Mouse (Mus musculus) naive thymus-derived CD4-positive, alpha-beta T cell, adult 5 months (primary cell): ENCODE measurements around the gene Arrb2. TPM values are rescaled to one million over a fixed set of nuclear protein-coding genes. Genes with fewer than 3 reads are reported as not detected.

Experiments
- polyA plus RNA-seq: library from polyadenylated mRNA; unstranded; fragments of 100-300 nt; shearing (Covaris generic); gene quantifications from one replicate; pipeline ENCODE4 v1.2.1, GENCODE M21; 2017

Arrb2 gene
- 229 TPM for polyA plus RNA-seq

GRCm38 (mm10) chr11:70432048-70432894 is at the start of gene Arrb2:
Gene Arrb2 (plus strand): TSS chr11:70432635.

DNA sequence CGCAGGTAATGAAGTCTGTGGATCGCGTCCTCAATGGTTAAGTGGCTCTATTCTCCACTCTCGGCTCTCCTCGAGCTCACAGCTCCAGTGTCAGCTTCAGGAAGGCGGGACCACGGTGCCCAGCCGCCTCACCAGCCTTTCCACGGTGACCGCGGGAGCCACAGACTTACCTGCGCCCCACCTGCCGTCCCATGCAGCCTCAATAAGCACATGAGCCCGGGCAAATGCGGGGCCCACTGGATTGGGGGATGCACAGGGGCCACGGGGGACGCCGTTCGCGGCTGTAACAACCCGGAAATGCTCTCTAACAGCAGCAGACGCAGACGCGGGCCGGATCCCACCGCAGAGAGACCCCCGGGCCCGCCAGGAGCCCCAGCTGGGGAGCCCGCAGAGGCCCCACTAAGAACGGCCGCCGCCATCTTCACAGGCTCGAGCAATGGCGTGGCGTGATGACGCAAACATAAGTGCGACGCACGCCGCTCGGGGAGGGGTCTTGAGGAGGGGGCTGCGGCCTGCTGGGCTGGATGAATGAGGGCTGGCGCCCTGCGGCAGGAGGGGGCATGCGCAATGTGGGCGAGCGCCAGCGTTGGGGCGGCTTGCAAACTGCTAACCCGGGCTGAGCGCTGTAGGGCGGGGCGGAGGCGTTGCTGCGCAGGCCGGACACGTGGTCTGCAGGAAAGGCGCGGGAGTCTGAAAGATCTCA is 22.7 kb upstream of the Arrb2 start, which contains the start of gene Pelp1:
Gene Pelp1 (minus strand): TSS at position 438 of the 703 bp plus-strand sequence.

DNA sequence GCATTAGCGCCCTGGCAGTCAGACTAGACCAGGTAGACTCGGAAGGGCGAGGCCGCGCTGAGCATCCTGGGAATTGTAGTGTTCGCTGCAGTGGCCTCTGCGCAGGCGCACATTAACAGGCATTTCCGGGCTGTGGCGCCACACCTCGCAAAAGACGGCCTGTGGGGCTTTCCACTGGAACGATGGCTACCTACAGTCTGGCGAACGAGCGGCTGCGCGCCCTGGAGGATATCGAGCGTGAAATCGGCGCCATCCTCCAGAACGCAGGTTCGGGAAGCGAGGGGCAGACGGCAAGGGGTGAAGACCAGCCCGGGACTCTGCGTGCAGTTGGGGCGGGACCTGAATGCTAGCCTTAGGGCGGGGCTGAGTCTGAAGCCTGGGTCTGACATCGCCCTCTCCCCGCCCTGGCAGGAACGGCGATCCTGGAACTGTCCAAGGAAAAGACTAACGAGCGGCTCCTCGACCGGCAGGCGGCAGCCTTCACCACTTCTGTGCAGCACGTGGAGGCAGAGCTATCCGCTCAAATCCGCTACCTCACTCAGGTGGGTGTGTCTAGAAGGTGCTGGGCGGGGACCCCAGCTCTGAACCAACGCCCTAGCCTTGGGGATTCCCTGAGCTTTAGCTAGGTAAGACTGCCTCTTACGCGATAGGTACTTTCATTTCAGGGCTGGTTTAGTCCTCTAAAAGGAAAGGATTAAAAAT is 19.5 kb downstream of the Arrb2 start, which contains the start of gene Med11:
Gene Med11 (plus strand): TSS at position 123 of the 702 bp plus-strand sequence.

DNA sequence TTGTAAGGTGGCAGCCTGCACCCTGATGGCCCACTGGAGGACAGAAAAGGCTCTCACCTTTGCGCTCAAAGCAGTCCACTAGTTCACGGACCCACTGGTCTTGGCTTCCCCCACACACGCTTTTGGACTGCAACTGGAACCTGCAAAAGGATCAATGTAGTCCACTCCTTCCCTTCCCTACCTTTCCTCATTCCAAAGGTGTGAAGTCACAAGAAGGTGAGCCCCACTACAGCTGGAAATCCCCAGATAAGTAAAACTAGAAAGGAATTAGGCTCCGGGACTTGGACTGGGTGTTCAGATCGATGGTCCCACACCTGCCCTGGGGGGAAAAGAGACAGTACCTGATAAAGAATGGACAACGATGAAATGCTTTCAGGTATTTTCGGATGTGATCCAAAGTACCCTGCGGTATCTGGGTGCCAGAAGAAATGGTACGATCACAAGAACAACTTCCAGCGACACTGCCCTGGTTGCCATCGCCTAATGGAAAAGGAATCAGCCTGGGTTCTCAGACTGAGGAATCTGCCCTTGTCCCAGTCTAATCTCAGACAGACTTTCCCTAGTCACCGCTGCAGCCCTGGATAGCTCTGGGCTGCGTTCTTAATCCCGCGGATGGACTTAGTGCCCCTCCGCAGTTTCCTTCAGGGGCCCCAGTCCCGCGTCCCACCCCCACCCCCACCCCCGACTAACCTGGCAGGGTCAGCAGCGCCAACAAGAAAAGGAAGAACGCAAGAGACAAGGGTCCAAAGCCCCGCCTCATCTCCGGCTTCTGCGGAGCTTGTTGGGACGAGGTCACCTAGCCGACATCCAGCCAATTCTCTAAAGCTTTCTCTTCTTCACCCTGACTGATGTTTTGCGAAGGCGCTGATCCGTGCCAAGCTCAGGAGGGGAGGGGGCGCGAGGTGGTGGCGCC is 26.5 kb downstream of the Arrb2 start, which contains the start of gene Zmynd15:
Gene Zmynd15 (plus strand): TSS at position 746 of the 913 bp plus-strand sequence.

DNA sequence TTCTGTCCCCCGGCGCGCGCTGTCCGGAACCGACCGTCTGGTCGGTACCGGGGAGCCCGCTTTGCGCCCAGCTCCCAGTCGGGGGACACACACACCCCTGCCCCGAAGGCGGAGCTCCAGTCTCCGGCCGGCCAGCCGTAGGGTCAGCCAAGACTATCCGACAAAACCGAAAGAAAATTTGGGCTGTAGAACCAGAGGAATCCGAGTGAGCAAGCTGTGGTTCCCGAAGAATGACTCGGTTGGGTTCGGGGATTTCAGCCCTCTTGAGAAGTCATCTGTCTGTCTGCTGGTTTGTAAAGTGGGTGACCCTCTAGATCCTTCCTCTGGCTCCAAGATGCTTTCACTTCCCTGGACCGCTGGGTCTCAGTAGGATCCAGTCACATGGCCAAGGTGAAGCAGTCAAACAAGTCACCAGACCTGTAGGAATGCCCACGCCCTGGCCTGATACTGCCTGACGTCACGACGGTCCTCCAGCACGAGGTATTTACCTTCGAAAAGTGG is 27.2 kb downstream of the Arrb2 start, which contains the start of gene Cxcl16:
Gene Cxcl16 (minus strand): TSS at position 384 of the 501 bp plus-strand sequence.

Other genes with a start within 250 kb of the Arrb2 start
- gene Slc16a11, start 219.9 kb upstream of the Arrb2 start, polyA plus RNA-seq = 0.19 TPM
- gene Slc16a13, start 211.6 kb upstream of the Arrb2 start, polyA plus RNA-seq = 1.00 TPM
- gene Bcl6b, start 202.8 kb upstream of the Arrb2 start, polyA plus RNA-seq = not detected
- 100 TPM for gene 0610010K14Rik, start 194.7 kb upstream of the Arrb2 start, polyA plus RNA-seq
- gene Gm21988, start 192.8 kb upstream of the Arrb2 start, polyA plus RNA-seq = 3.2 TPM
- 214 TPM for gene Rnasek, start 192.8 kb upstream of the Arrb2 start, polyA plus RNA-seq
- not detected for gene Alox12, start 177.3 kb upstream of the Arrb2 start, polyA plus RNA-seq
- gene Alox12e, start 110.0 kb upstream of the Arrb2 start, polyA plus RNA-seq = not detected
- not detected for gene Alox15, start 80.6 kb upstream of the Arrb2 start, polyA plus RNA-seq
- gene Pelp1, start 22.6 kb upstream of the Arrb2 start, polyA plus RNA-seq = 12.9 TPM
- gene Med11, start 19.3 kb downstream of the Arrb2 start, polyA plus RNA-seq = 64.7 TPM
- not detected for gene Zmynd15, start 26.8 kb downstream of the Arrb2 start, polyA plus RNA-seq
- 0.67 TPM for gene Cxcl16, start 27.3 kb downstream of the Arrb2 start, polyA plus RNA-seq
- 0.55 TPM for gene Tm4sf5, start 72.6 kb downstream of the Arrb2 start, polyA plus RNA-seq
- gene Vmo1, start 82.0 kb downstream of the Arrb2 start, polyA plus RNA-seq = not detected
- not detected for gene Gltpd2, start 86.6 kb downstream of the Arrb2 start, polyA plus RNA-seq
- gene Psmb6, start 92.7 kb downstream of the Arrb2 start, polyA plus RNA-seq = 298 TPM
- gene Gm40193, start 100.3 kb downstream of the Arrb2 start, polyA plus RNA-seq = not detected
- gene Pld2, start 107.4 kb downstream of the Arrb2 start, polyA plus RNA-seq = 2.3 TPM
- 22.2 TPM for gene Mink1, start 130.2 kb downstream of the Arrb2 start, polyA plus RNA-seq
- not detected for gene 4930544D05Rik, start 183.2 kb downstream of the Arrb2 start, polyA plus RNA-seq
- gene Chrne, start 186.6 kb downstream of the Arrb2 start, polyA plus RNA-seq = 8.1 TPM
- not detected for gene Gp1ba, start 206.5 kb downstream of the Arrb2 start, polyA plus RNA-seq
- 507 TPM for gene Rnf167, start 214.6 kb downstream of the Arrb2 start, polyA plus RNA-seq
- gene Slc25a11, start 214.8 kb downstream of the Arrb2 start, polyA plus RNA-seq = 68.9 TPM
- gene Pfn1, start 222.0 kb downstream of the Arrb2 start, polyA plus RNA-seq = 2,460 TPM
- gene Eno3, start 224.6 kb downstream of the Arrb2 start, polyA plus RNA-seq = 16.3 TPM
- 48.7 TPM for gene Spag7, start 236.8 kb downstream of the Arrb2 start, polyA plus RNA-seq